Mouse (Mus musculus): Measurements from ENCODE around the gene Mtmr10. TPM values are rescaled to one million over a fixed set of nuclear protein-coding genes. Genes with fewer than 3 reads are reported as not detected.

The Mtmr10 gene
- polyA plus RNA-seq, 1 experiment: 9.4 TPM

- peaks cover 54% of the 10 kb centered on the region for H3K36me3 ChIP-seq (ENCODE audit: control insufficient read depth, insufficient read depth)
- TF ChIP-seq FOSL1 (IDR thresholded peaks at IDR 0.05; ENCODE audit: insufficient read depth, low read length, poor library complexity, severe bottlenecking): no peak
- TF ChIP-seq CTCF (IDR thresholded peaks at IDR 0.05; ENCODE audit: control insufficient read depth, insufficient read depth, insufficient read length): no peak
- no peak for TF ChIP-seq CEBPB (IDR thresholded peaks at IDR 0.05; ENCODE audit: low read depth)
- no peak for TF ChIP-seq USF1 (IDR thresholded peaks at IDR 0.05; ENCODE audit: low read depth)
- no peak for TF ChIP-seq MYOG (IDR thresholded peaks at IDR 0.05; ENCODE audit: control insufficient read depth, extremely low read depth, insufficient read length)
- no peak for TF ChIP-seq MYOD1 (IDR thresholded peaks at IDR 0.05; ENCODE audit: control insufficient read depth, insufficient read length, low read depth)
- TF ChIP-seq MAX (IDR thresholded peaks at IDR 0.05): no peak
These were observed 40.0 kb downstream of the Mtmr10 start for GRCm38 (mm10) chr7:64327486-64327885.

GRCm38 (mm10) chr7:64331309-64331708, 43.9 kb downstream of the Mtmr10 start:
- Histone ChIP-seq H3K4me3 (ENCODE audit: insufficient read depth, poor library complexity, severe bottlenecking) (no peak overlapping the region), H3K36me3 (ENCODE audit: control insufficient read depth, insufficient read depth) (peaks cover 47% of the 10 kb centered on the region), H3K79me2 (ENCODE audit: control insufficient read depth, insufficient read depth) (no peaks in the 10 kb centered on the region), H3K27me3 (ENCODE audit: control insufficient read depth, insufficient read depth, insufficient read length) (no peaks in the 10 kb centered on the region), H3K79me3 (ENCODE audit: low read depth) (no peaks in the 10 kb centered on the region), H3ac (ENCODE audit: control insufficient read depth, insufficient read length, low read depth) (no peak overlapping the region)
- TF ChIP-seq FOSL1 (IDR thresholded peaks at IDR 0.05; ENCODE audit: insufficient read depth, low read length, poor library complexity, severe bottlenecking) (no peak), CTCF (IDR thresholded peaks at IDR 0.05; ENCODE audit: control insufficient read depth, insufficient read depth, insufficient read length) (no peak), MYOG (IDR thresholded peaks at IDR 0.05; ENCODE audit: control insufficient read depth, extremely low read depth, insufficient read length) (no peak), MYOD1 (IDR thresholded peaks at IDR 0.05; ENCODE audit: control insufficient read depth, insufficient read length, low read depth) (no peak), USF1 (IDR thresholded peaks at IDR 0.05; ENCODE audit: low read depth) (no peak), MAX (IDR thresholded peaks at IDR 0.05) (no peak), CEBPB (IDR thresholded peaks at IDR 0.05; ENCODE audit: low read depth) (no peak)

More at GRCm38 (mm10) chr7:64327486-64327885, 40.0 kb downstream of the Mtmr10 start:
- Histone ChIP-seq H3K79me2 (ENCODE audit: control insufficient read depth, insufficient read depth) (no peaks in the 10 kb centered on the region), H3K79me3 (ENCODE audit: low read depth) (no peaks in the 10 kb centered on the region), H3K4me3 (ENCODE audit: insufficient read depth, poor library complexity, severe bottlenecking) (no peak overlapping the region), H3ac (ENCODE audit: control insufficient read depth, insufficient read length, low read depth) (no peak overlapping the region), H3K27me3 (ENCODE audit: control insufficient read depth, insufficient read depth, insufficient read length) (no peaks in the 10 kb centered on the region)

- H3K4me3 ChIP-seq (ENCODE audit: insufficient read depth, poor library complexity, severe bottlenecking): no peak overlapping the region
- H3K27me3 ChIP-seq (ENCODE audit: control insufficient read depth, insufficient read depth, insufficient read length): no peaks in the 10 kb centered on the region
- no peaks in the 10 kb centered on the region for H3K79me2 ChIP-seq (ENCODE audit: control insufficient read depth, insufficient read depth)
- no peak overlapping the region for H3ac ChIP-seq (ENCODE audit: control insufficient read depth, insufficient read length, low read depth)
- TF ChIP-seq CEBPB (IDR thresholded peaks at IDR 0.05; ENCODE audit: low read depth) (no peak), USF1 (IDR thresholded peaks at IDR 0.05; ENCODE audit: low read depth) (no peak), MYOG (IDR thresholded peaks at IDR 0.05; ENCODE audit: control insufficient read depth, extremely low read depth, insufficient read length) (no peak), CTCF (IDR thresholded peaks at IDR 0.05; ENCODE audit: control insufficient read depth, insufficient read depth, insufficient read length) (no peak), MYOD1 (IDR thresholded peaks at IDR 0.05; ENCODE audit: control insufficient read depth, insufficient read length, low read depth) (no peak), FOSL1 (IDR thresholded peaks at IDR 0.05; ENCODE audit: insufficient read depth, low read length, poor library complexity, severe bottlenecking) (no peak), MAX (IDR thresholded peaks at IDR 0.05) (no peak)
- H3K36me3 ChIP-seq (ENCODE audit: control insufficient read depth, insufficient read depth): peaks cover 52% of the 10 kb centered on the region
- H3K79me3 ChIP-seq (ENCODE audit: low read depth): no peaks in the 10 kb centered on the region
These were observed 45.2 kb downstream of the Mtmr10 start for GRCm38 (mm10) chr7:64332686-64333085.

- no peaks in the 10 kb centered on the region for H3K79me2 ChIP-seq (ENCODE audit: control insufficient read depth, insufficient read depth)
- H3K4me3 ChIP-seq (ENCODE audit: insufficient read depth, poor library complexity, severe bottlenecking): no peak overlapping the region
- no peaks in the 10 kb centered on the region for H3K27me3 ChIP-seq (ENCODE audit: control insufficient read depth, insufficient read depth, insufficient read length)
- TF ChIP-seq CTCF (IDR thresholded peaks at IDR 0.05; ENCODE audit: control insufficient read depth, insufficient read depth, insufficient read length): no peak
- no peak for TF ChIP-seq FOSL1 (IDR thresholded peaks at IDR 0.05; ENCODE audit: insufficient read depth, low read length, poor library complexity, severe bottlenecking)
- TF ChIP-seq MAX (IDR thresholded peaks at IDR 0.05): no peak
- TF ChIP-seq USF1 (IDR thresholded peaks at IDR 0.05; ENCODE audit: low read depth): no peak
- TF ChIP-seq MYOD1 (IDR thresholded peaks at IDR 0.05; ENCODE audit: control insufficient read depth, insufficient read length, low read depth): no peak
- no peak for TF ChIP-seq MYOG (IDR thresholded peaks at IDR 0.05; ENCODE audit: control insufficient read depth, extremely low read depth, insufficient read length)
- no peak for TF ChIP-seq CEBPB (IDR thresholded peaks at IDR 0.05; ENCODE audit: low read depth)
- no peaks in the 10 kb centered on the region for H3K79me3 ChIP-seq (ENCODE audit: low read depth)
- peaks cover 3% of the 10 kb centered on the region for H3K36me3 ChIP-seq (ENCODE audit: control insufficient read depth, insufficient read depth)
- H3ac ChIP-seq (ENCODE audit: control insufficient read depth, insufficient read length, low read depth): no peak overlapping the region
These were observed 60.4 kb downstream of the Mtmr10 start for GRCm38 (mm10) chr7:64347813-64348212.

GRCm38 (mm10) chr7:64349147-64349861, 61.9 kb downstream of the Mtmr10 start:
- TF ChIP-seq CEBPB (IDR thresholded peaks at IDR 0.05; ENCODE audit: low read depth): no peak
- H3K36me3 ChIP-seq (ENCODE audit: control insufficient read depth, insufficient read depth): peaks cover 3% of the 10 kb centered on the region

GRCm38 (mm10) chr7:64351087-64351486, 63.6 kb downstream of the Mtmr10 start:
- Histone ChIP-seq H3K4me3 (ENCODE audit: insufficient read depth, poor library complexity, severe bottlenecking) (no peak overlapping the region), H3K36me3 (ENCODE audit: control insufficient read depth, insufficient read depth) (peaks cover 3% of the 10 kb centered on the region), H3K79me2 (ENCODE audit: control insufficient read depth, insufficient read depth) (no peaks in the 10 kb centered on the region), H3K79me3 (ENCODE audit: low read depth) (no peaks in the 10 kb centered on the region), H3ac (ENCODE audit: control insufficient read depth, insufficient read length, low read depth) (no peak overlapping the region), H3K27me3 (ENCODE audit: control insufficient read depth, insufficient read depth, insufficient read length) (no peaks in the 10 kb centered on the region)
- no peak for TF ChIP-seq MAX (IDR thresholded peaks at IDR 0.05)
- TF ChIP-seq FOSL1 (IDR thresholded peaks at IDR 0.05; ENCODE audit: insufficient read depth, low read length, poor library complexity, severe bottlenecking): no peak
- TF ChIP-seq MYOD1 (IDR thresholded peaks at IDR 0.05; ENCODE audit: control insufficient read depth, insufficient read length, low read depth): no peak
- no peak for TF ChIP-seq MYOG (IDR thresholded peaks at IDR 0.05; ENCODE audit: control insufficient read depth, extremely low read depth, insufficient read length)
- TF ChIP-seq CTCF (IDR thresholded peaks at IDR 0.05; ENCODE audit: control insufficient read depth, insufficient read depth, insufficient read length): no peak
- TF ChIP-seq USF1 (IDR thresholded peaks at IDR 0.05; ENCODE audit: low read depth): no peak
- no peak for TF ChIP-seq CEBPB (IDR thresholded peaks at IDR 0.05; ENCODE audit: low read depth)

More at GRCm38 (mm10) chr7:64349147-64349861, 61.9 kb downstream of the Mtmr10 start:
- Histone ChIP-seq H3K79me3 (ENCODE audit: low read depth) (no peaks in the 10 kb centered on the region), H3K27me3 (ENCODE audit: control insufficient read depth, insufficient read depth, insufficient read length) (no peaks in the 10 kb centered on the region), H3ac (ENCODE audit: control insufficient read depth, insufficient read length, low read depth) (no peak overlapping the region), H3K79me2 (ENCODE audit: control insufficient read depth, insufficient read depth) (no peaks in the 10 kb centered on the region), H3K4me3 (ENCODE audit: insufficient read depth, poor library complexity, severe bottlenecking) (no peak overlapping the region)

All from C2C12 (cell line).